Mouse (Mus musculus) intestine, embryonic 16.5 days (tissue): ENCODE data around the gene Stk4. TPM values are rescaled to one million over a fixed set of nuclear protein-coding genes. Genes with fewer than 3 reads are reported as not detected.

Source experiments
- ATAC-seq: fragments of 200-750 bp; cut with Nextera tagmentation; 2 replicates; pipeline ENCODE4 v1.8.0; 2017; ENCODE audit warnings: moderate TSS enrichment, moderate library complexity
- H3K27ac ChIP-seq: fragments of 300-500 bp; sonication (generic); 2 replicates; pipeline ENCODE4 v1.5.1; 2014; ENCODE audit warnings: mild to moderate bottlenecking, low read length
- H3K27me3 ChIP-seq: fragments of 300-500 bp; sonication (generic); replicated peaks from 2 replicates; pipeline ENCODE4 v1.6.1; 2014; ENCODE audit warnings: low read length, control low read depth, mixed read lengths; ENCODE audit not compliant: control insufficient read depth, insufficient read depth
- H3K36me3 ChIP-seq: fragments of 300-500 bp; sonication (generic); 2 replicates; pipeline ENCODE4 v1.6.1; 2014; ENCODE audit warnings: low read length, control low read depth; ENCODE audit not compliant: control insufficient read depth, insufficient read depth
- H3K4me1 ChIP-seq: fragments of 300-500 bp; sonication (generic); 2 replicates; pipeline ENCODE4 v1.6.1; 2014; ENCODE audit warnings: low read length, control low read depth, mixed read lengths; ENCODE audit not compliant: control insufficient read depth, insufficient read depth
- H3K4me2 ChIP-seq: fragments of 300-500 bp; sonication (generic); 2 replicates; pipeline ENCODE4 v1.6.1; 2014; ENCODE audit warnings: low read depth, low read length, control low read depth
- H3K4me3 ChIP-seq: fragments of 300-500 bp; sonication (generic); 2 replicates; pipeline ENCODE4 v1.5.1; 2014; ENCODE audit warnings: mild to moderate bottlenecking, low read length
- H3K9ac ChIP-seq: fragments of 300-500 bp; sonication (generic); 2 replicates; pipeline ENCODE4 v1.6.1; 2014; ENCODE audit warnings: low read depth, low read length
- H3K9me3 ChIP-seq: fragments of 300-500 bp; sonication (generic); 2 replicates; pipeline ENCODE4 v1.6.1; 2016; ENCODE audit warnings: low read length, control low read depth; ENCODE audit not compliant: control insufficient read depth
- WGBS: fragments of 180-500 bp; shearing (Covaris S2); extraction: QIAGEN DNeasy Blood & Tissue Kit; methylation state at CpG from one replicate; pipeline ENCODE4 v1.1.7; 2014; 5-methylcytosine and 5-hydroxymethylcytosine counted together
- polyA plus RNA-seq: library from polyadenylated mRNA; unstranded; fragments of >200 nt; fragmentation: Nextera tagmentation; extraction: Ambion mirVana; gene quantifications from 2 replicates; pipeline ENCODE4 v1.2.1, GENCODE M21; 2015

Stk4 gene
- polyA plus RNA-seq, 1 experiment from 2014 or later = 18.1 TPM

GRCm38 (mm10) chr2:164089508-164089907 lies 19.4 kb downstream of the Stk4 start:
- Histone ChIP-seq H3K4me1 (no peaks in the 10 kb centered on the region), H3K4me3 (no peak overlapping the region), H3K9me3 (no peaks in the 10 kb centered on the region), H3K36me3 (peaks cover 12% of the 10 kb centered on the region; the same call in 1 of the 2 replicates), H3K4me2 (no peak overlapping the region), H3K27me3 (no peaks in the 10 kb centered on the region), H3K9ac (no peak overlapping the region), H3K27ac (no peak overlapping the region)
- no peak for ATAC-seq
- 93% methylated on average over 4 of the region's 4 CpGs for WGBS

GRCm38 (mm10) chr2:164094152-164094551 lies 24.0 kb downstream of the Stk4 start:
- whole genome bisulfite sequencing = 76% methylated on average over 7 of the region's 7 CpGs

DNA sequence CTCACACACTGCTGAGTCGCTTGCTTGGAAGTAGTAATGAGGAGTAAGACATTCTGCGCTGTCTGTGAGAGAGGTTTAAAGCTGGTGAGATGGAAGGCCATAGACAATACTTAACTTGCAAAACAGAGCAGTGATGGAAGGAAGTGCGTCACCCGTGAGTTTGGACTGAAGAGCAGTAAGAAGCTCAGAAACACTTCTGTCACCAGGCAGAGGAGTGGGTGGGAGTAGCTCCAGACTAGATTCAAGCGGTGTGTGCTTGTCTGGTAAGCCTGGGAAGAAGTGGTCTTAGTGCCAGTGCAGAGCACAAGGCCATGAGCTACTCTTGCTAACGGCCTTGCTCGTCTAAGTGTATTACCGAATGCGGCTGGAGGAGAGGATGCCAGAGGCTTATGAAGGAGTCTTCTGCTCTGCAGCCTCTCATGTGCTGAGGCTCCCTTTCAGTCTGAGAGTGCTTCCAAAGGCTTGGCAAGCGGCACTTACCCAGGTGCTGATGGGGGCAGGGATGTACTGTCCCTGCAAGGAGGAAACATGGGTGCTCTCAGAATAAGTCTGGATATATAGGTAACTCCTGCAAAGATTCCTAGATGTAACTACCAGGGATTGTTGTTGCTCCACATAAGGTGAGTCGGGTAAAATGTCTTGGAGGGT lies 28.6 kb downstream of the Stk4 start:
- Histone ChIP-seq H3K9me3 (no peaks in the 10 kb centered on the region), H3K4me2 (no peak overlapping the region), H3K4me1 (no peaks in the 10 kb centered on the region), H3K27me3 (no peaks in the 10 kb centered on the region), H3K9ac (no peak overlapping the region), H3K4me3 (no peak overlapping the region), H3K36me3 (0 out of 2 replicates have a peak, but pooled peaks cover 2% of the 10 kb centered on the region), H3K27ac (no peak overlapping the region)
- no peak for ATAC-seq
- WGBS = 95% methylated on average over 11 of the region's 11 CpGs

More at GRCm38 (mm10) chr2:164094152-164094551, 24.0 kb downstream of the Stk4 start:
- Histone ChIP-seq H3K9me3 (no peaks in the 10 kb centered on the region), H3K27me3 (no peaks in the 10 kb centered on the region), H3K9ac (no peak overlapping the region), H3K27ac (no peak overlapping the region), H3K4me2 (no peak overlapping the region), H3K4me3 (no peak overlapping the region), H3K36me3 (no peaks in the 10 kb centered on the region), H3K4me1 (no peaks in the 10 kb centered on the region)
- no peak for ATAC-seq

DNA sequence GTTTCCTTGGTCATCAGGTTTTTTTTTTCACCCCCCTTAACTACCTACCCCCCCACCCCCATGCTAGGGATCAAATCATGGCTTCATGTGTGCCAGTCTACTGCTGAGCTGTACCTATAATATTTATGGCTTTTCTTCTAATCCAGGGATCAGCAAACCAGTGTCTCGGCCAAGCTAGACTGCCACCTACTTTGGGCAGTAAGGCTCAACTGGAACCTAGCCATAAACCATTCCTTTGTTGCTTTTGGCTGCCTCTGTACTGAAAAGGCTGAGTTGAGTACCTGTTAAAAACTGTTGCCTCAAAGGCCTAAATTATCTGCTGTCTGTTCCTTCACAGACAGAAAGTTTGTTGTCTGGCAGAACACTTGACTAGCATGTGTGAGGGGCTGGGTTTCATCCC lies 31.8 kb downstream of the Stk4 start:
- Histone ChIP-seq H3K27me3 (no peaks in the 10 kb centered on the region), H3K9me3 (no peaks in the 10 kb centered on the region), H3K4me2 (no peak overlapping the region), H3K9ac (no peak overlapping the region), H3K4me1 (no peaks in the 10 kb centered on the region), H3K27ac (no peak overlapping the region), H3K36me3 (0 out of 2 replicates have a peak, but pooled peaks cover 6% of the 10 kb centered on the region), H3K4me3 (no peak overlapping the region)
- 72% methylated on average over 1 of the region's 1 CpGs for WGBS
- no peak for ATAC-seq

GRCm38 (mm10) chr2:164102366-164102765 lies 32.2 kb downstream of the Stk4 start:
- 0 out of 2 replicates have a peak, but pooled peaks cover 6% of the 10 kb centered on the region for H3K36me3 ChIP-seq

GRCm38 (mm10) chr2:164103501-164103900 lies 33.4 kb downstream of the Stk4 start:
- no peak for ATAC-seq
- Histone ChIP-seq H3K4me2 (no peak overlapping the region), H3K27me3 (no peaks in the 10 kb centered on the region), H3K9ac (no peak overlapping the region), H3K9me3 (no peaks in the 10 kb centered on the region), H3K27ac (no peak overlapping the region), H3K36me3 (0 out of 2 replicates have a peak, but pooled peaks cover 6% of the 10 kb centered on the region), H3K4me1 (0 out of 2 replicates have a peak, but pooled peaks cover 6% of the 10 kb centered on the region), H3K4me3 (no peak overlapping the region)
- 22% methylated on average over 4 of the region's 4 CpGs for WGBS

More at GRCm38 (mm10) chr2:164102366-164102765, 32.2 kb downstream of the Stk4 start:
- H3K27me3 ChIP-seq = no peaks in the 10 kb centered on the region
- H3K9ac ChIP-seq = no peak overlapping the region
- 85% methylated on average over 3 of the region's 3 CpGs for WGBS
- no peak for ATAC-seq
- no peak overlapping the region for H3K4me3 ChIP-seq
- no peak overlapping the region for H3K27ac ChIP-seq
- 0 out of 2 replicates have a peak, but pooled peaks cover 3% of the 10 kb centered on the region for H3K4me1 ChIP-seq
- no peak overlapping the region for H3K4me2 ChIP-seq
- no peaks in the 10 kb centered on the region for H3K9me3 ChIP-seq

DNA sequence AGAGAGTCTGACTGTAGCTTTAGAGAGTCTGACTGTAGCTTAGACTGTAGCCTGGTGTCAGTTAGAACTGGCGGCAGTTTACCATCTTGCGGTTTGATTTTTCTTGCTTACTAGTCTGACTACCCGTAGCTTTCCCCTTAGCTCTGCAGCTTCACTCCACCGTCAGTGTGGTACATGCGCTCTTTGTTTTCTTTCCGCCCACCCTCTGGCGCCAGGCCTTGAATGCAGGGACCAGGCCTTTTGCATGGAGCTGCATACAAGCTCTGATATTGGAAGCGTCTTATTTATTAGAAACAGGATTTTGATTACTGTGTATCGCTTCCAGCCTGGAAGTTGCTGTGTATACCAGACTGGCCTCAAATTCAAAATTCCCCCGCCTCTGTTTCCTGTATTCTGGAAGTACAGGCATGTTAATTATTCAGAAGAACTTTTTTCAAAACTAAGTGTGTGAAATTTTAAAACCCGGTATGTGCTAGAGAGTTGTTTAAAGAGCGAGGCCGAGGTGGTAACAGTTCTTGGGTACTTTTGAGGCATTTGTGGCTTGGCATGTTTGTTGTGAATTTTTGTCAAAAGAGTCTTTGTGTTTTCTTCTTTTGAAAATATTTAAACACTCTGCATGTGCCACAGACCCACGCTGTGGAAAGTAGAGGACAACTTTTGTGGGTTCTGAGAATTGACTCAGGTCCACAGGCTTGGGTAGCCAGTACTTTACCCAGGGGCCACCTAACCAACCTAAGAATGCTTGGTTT lies 36.3 kb downstream of the Stk4 start:
- Histone ChIP-seq H3K9me3 (no peaks in the 10 kb centered on the region), H3K27ac (no peak overlapping the region), H3K4me1 (0 out of 2 replicates have a peak, but pooled peaks cover 6% of the 10 kb centered on the region), H3K36me3 (0 out of 2 replicates have a peak, but pooled peaks cover 4% of the 10 kb centered on the region), H3K4me2 (no peak overlapping the region), H3K27me3 (no peaks in the 10 kb centered on the region), H3K9ac (no peak overlapping the region), H3K4me3 (no peak overlapping the region)
- no peak for ATAC-seq
- 87% methylated on average over 14 of the region's 14 CpGs for WGBS

- H3K27me3 ChIP-seq = no peaks in the 10 kb centered on the region
- H3K36me3 ChIP-seq = 0 out of 2 replicates have a peak, but pooled peaks cover 4% of the 10 kb centered on the region
- WGBS = 67% methylated on average over 16 of the region's 16 CpGs
- no peak overlapping the region for H3K4me3 ChIP-seq
- H3K4me1 ChIP-seq = 0 out of 2 replicates have a peak, but pooled peaks cover 6% of the 10 kb centered on the region
- ATAC-seq = no peak
- H3K9me3 ChIP-seq = no peaks in the 10 kb centered on the region
- no peak overlapping the region for H3K27ac ChIP-seq
- H3K4me2 ChIP-seq = no peak overlapping the region
- no peak overlapping the region for H3K9ac ChIP-seq
Observed at GRCm38 (mm10) chr2:164107125-164107874, 37.2 kb downstream of the Stk4 start.

DNA sequence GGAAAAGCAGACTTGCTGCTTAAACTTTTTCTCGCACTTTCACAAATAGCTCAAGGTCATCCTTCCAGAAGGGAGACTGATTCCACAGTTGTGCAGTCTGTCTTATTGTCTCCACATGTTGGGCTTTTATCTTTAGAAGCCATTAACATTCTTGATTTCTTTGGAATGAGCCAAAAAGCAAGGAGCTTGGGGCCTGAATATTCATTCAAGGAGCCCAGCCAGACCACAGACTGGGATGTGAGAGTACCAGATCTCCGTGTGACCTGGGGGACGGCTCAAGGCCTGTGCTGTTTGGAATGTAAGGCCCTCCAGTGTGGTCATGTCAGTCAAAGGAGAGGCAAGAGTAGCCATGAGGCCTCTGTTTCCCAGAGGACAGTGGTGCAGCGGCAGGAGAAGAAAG lies 38.4 kb downstream of the Stk4 start:
- Histone ChIP-seq H3K4me1 (0 out of 2 replicates have a peak, but pooled peaks cover 6% of the 10 kb centered on the region), H3K27me3 (no peaks in the 10 kb centered on the region), H3K9me3 (no peaks in the 10 kb centered on the region), H3K36me3 (0 out of 2 replicates have a peak, but pooled peaks cover 4% of the 10 kb centered on the region), H3K4me3 (no peak overlapping the region), H3K27ac (no peak overlapping the region), H3K9ac (no peak overlapping the region), H3K4me2 (no peak overlapping the region)
- no peak for ATAC-seq
- 68% methylated on average over 4 of the region's 4 CpGs for WGBS
